Mouse (Mus musculus) monocyte, adult 2 months (primary cell): ENCODE results near the gene Igfbp3.

Experiments
- DNase-seq, 2 experiments: peaks; one replicate each; pipeline ENCODE4 v3.0.0; 2022; ENCODE audit warnings: low spot score in 2 of 2, low read depth in 1 of 2

Igfbp3 gene

DNA sequence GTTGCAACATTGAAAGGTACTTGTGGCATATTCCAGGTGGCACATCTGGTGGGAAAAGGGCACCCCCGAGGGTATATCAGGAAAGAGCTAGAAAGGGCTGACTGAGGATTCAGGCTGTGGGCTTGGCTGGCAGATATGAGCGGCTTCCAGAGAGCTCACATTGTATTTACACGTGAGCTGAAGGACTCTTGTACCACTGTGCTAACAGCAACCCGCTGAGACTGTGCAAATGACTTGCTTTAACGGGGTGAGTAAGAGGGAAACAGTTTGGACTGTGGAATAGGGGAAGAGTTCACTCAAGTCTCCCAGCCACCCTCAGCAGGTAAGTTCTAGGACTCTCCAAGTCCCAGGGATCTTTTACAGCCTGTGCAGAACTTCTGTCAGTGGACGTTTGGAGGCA, 40.1 kb downstream of the Igfbp3 start:
- no peak for DNase-seq

DNA sequence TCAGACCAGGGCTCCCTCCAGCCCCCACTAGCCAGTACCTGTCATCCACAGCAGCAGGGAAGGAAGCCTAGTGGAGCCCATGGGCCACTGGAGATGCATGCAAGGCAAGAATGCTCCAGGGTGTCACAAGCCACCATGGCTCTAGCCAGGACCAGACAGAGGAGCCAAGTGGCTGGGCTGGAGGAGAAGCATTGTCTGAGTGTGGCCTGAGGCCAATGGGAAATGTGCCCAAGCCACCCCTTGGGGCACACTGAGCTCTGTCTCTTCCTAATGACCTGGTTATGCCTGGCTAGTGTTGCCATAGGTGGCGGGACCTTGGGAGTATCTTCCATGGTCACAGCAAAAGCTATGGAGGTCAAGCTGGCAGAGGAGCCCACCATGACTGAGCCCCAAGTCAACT, 44.1 kb downstream of the Igfbp3 start:
- DNase-seq = no peak

DNA sequence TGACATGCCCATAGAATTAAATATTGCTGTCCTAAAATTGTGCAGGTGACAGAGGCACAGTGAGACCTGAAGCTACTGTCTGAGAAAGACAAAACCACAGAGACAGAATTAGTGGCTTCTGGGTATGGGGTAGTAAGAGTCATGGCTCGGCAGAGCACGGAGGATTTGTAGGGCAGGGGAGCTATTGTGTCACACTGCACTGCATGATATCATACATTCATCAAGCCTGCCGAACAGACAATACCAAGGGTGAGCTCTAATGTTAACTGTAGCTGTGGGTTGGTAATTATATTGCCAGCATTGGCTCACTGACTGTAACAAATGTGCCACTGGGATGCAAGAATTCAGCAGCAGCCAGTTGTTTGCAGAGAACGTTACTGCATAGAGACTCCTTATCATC, 49.3 kb downstream of the Igfbp3 start:
- no peak for DNase-seq

DNA sequence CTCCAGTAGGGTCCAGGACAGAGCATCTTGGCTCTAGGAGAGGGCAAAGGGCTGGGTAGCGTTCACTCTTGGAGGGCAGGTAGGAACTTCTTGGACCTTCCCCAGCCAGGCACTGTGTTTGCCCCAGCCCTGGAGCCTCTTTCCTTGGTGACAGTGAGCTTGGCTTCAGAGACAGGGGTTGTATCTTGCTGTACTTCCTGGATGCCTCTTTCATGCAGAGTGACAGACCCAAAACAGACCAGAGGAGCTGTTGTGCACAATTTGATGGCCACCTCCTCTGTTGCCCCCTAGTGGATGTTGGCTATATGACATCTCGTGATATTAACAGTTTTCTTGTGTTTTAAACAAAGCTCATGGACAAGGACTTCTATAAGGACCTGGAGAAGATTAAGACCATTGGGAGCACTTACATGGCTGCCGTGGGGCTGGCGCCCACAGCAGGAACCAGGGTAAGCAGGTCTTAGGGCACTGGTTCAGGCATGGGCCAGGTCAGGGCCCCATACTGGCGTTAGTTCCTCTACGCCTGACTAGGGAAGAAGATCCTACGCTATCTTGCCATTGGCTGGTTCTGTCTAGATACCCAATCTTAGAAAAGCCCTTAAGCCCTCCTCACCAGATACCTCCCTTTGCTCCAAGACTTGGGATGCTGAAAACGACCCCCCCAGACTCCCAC, 52.1 kb downstream of the Igfbp3 start:
- DNase-seq = no peak

DNA sequence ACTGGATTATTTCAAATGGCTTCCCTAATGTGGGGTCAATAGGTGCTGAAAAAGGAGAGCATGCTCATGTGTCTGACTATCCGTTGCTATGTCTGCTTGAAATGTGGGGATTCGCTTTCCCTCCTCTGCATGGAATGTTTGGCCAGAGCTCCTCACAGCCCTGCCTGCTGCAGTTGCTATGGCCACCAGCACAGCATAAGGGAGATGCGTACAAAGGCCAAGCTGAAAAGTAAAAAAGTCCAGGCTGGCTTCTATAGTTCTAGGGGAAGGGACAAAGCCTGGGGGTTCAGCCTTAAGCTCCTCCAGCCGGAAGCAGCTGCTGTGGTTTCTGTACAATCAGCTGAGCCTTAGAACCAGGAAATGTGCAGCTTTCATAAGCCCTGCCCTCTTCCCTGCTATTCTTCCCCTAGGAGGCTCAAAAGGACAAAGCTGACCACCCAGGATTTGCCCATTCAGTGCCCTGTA, 53.1 kb downstream of the Igfbp3 start:
- DNase-seq = no peak

DNA sequence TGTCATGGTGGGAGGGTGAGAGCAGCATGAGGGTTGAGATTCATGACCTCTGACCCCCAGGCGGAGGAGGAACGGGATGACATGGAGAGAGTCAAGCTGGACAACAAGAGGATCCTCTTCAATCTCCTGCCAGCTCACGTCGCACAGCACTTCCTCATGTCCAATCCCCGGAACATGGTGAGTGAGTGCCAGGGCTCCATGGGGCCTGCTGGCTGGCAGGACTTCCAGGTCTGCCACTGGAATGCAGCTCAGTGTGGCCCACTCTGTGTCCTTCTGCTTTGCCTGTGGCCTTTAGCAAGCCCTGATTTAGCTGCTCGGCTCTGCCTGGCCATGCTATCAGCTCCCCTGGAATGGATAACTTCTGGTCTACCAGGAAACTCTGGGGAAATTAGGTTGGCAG, 53.6 kb downstream of the Igfbp3 start:
- no peak for DNase-seq

DNA sequence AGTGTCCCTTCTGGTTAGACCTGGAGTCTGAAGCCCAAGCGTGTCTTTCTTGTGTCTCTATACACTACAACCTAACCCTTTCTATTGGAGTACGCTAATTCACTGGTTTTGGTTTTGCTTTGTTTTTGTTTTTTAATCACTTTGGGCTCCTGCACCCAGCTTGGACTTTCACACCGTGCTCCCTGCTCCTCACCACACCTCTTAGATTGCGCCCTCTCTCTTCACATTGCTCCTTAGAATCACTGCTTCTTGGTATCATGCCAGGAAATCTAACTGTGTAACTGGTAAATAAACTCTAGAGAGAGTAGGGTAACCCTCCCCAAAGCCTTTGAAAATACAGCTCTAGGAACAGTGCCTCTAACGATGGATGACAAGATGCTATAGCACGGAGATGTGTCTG, 55.5 kb downstream of the Igfbp3 start:
- DNase-seq = no peak

DNA sequence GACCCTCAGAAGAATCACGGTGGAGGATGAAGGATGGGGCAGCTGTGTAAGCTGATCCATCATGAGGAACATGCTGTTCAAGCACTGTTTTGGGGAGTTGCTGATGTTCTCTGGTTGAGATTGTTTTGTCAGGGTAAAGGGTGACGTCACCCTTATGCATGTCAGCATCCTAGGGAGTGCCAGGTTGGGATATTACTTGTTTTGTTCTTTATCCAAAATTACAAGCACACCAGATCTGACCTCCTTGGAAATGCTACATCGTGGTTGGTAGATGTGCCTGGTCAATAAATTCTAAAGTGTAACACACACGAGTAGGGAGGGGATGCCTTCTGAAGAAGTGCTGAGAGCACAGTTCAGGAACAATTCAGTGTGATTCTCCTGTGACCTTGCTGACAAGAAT, 57.3 kb downstream of the Igfbp3 start:
- DNase-seq = no peak
